Mouse (Mus musculus): ENCODE measurements around the gene Sertad2.

GRCm38 (mm10) chr11:20691000-20691399, 147.9 kb downstream of the Sertad2 start:
- TF ChIP-seq EP300 (IDR thresholded peaks at IDR 0.05; ENCODE audit: low read depth) = no peak
- peak; percentile 91 for TF ChIP-seq CTCF (IDR thresholded peaks at IDR 0.05; ENCODE audit: low read depth)
